Mouse (Mus musculus) lung, adult 2 months (tissue): ENCODE measurements around the gene Dgki. TPM values are rescaled to one million over a fixed set of nuclear protein-coding genes. Genes with fewer than 3 reads are reported as not detected.

Source experiments
- DNase-seq: peaks from one replicate; pipeline ENCODE4 v3.0.0; 2022
- H3K4me1 ChIP-seq: fragments of 200-500 bp; 2 replicates; pipeline ENCODE4 v1.6.1; 2011; ENCODE audit warnings: low read length; ENCODE audit not compliant: control insufficient read depth, insufficient read depth
- H3K4me3 ChIP-seq: fragments of 200-500 bp; replicated peaks from 2 replicates; pipeline ENCODE3; 2011; ENCODE audit warnings: low read depth, mild to moderate bottlenecking, control low read depth, low read length; ENCODE audit errors: extremely low read depth
- CTCF ChIP-seq: fragments of 200-500 bp; IDR thresholded peaks from 2 replicates; pipeline ENCODE4 v1.5.1; 2011; ENCODE audit warnings: mild to moderate bottlenecking, low read length, control low read depth; ENCODE audit not compliant: insufficient read depth
- POLR2A ChIP-seq: fragments of 200-500 bp; IDR thresholded peaks from 2 replicates; pipeline ENCODE4 v1.6.1; 2011; ENCODE audit warnings: low read depth, mild to moderate bottlenecking, control low read depth, low read length, borderline replicate concordance; ENCODE audit errors: extremely low read depth
- WGBS: fragments of 180-500 bp; shearing (Covaris S2); methylation state at CpG from one replicate; pipeline ENCODE4 v1.1.7; 2018; 5-methylcytosine and 5-hydroxymethylcytosine counted together
- polyA plus RNA-seq: library from polyadenylated mRNA; depleted of rRNA; stranded (reverse); fragments of >200 nt; gene quantifications from 2 replicates; pipeline ENCODE4 v1.2.3, GENCODE M21; 2012

Gene Dgki
- polyA plus RNA-seq, 1 experiment = 0.09 TPM

DNA sequence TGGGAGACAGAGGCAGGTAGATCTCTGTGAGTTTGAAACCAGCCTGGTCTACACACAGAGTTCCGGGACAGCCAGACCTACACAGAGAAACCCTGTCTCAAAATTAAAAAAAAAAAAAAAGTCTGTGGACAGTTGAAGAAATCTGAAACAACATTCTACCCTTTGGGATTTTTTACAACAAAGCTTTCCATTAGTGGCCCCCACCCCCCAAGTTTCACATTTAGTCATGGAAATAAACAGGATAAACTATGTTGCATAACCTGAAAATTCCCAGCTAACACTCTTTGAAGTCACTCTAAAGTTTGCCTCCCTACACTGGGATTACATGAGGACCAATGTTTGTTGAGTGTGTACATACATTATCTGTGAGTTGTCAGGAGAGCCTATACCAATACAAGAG lies 461.2 kb downstream of the Dgki start:
- H3K4me3 ChIP-seq = no peak overlapping the region
- no peak for DNase-seq
- 97% methylated on average over 1 of the region's 1 CpGs for WGBS
- H3K4me1 ChIP-seq = no peaks in the 10 kb centered on the region
- TF ChIP-seq POLR2A = no peak
- no peak for TF ChIP-seq CTCF

DNA sequence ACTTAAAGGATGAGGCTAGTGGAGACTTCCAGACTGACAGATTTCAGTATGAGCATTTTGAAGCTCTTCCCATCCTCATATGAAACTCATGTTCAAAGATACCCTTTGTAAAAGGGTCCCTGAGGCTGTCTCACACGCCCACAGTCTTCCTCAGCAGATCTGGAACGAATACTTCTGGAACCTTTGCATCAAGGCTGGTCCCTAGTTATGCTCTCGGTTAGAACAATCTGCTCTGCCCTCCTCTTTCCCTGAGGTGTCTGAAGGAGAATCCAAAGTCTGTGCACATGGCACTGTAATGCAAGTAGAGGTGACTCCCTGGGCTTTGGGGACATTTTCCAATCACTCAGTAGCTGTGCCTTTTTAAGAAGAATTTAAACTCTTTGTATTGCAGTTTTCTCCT lies 464.6 kb downstream of the Dgki start:
- no peak overlapping the region for H3K4me3 ChIP-seq
- WGBS = 81% methylated on average over 3 of the region's 3 CpGs
- TF ChIP-seq POLR2A = no peak
- TF ChIP-seq CTCF = no peak
- H3K4me1 ChIP-seq = no peaks in the 10 kb centered on the region
- no peak for DNase-seq

DNA sequence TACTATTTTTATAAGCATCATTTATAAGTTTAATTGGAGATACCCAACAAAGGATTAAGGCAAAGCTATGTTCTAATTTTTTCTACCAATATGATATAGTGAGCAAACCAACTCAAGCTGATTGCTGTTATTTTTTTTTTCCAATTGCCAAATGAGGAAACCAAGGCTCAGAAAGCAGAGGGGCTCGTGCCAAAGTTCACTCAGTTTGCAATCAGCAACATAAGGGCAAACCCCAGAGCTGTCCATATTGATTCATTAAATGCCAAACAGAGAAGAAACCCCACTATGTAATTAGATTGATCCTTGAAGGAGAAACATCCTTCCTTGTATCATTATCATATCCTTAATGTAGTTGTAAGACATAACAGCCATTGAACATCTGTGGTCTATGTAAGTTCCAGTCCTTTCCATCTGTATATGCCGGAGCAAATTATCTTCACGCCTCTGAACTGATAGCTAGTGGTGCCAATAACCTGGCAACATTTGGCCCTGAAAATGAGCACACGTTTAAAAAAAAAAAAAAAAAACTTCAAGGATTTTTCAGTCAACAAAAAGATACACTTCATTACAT lies 465.2 kb downstream of the Dgki start:
- TF ChIP-seq CTCF (no peak), POLR2A (no peak)
- Histone ChIP-seq H3K4me3 (no peak overlapping the region), H3K4me1 (no peaks in the 10 kb centered on the region)
- DNase-seq = no peak
- 78% methylated on average over 4 of the region's 4 CpGs for WGBS

DNA sequence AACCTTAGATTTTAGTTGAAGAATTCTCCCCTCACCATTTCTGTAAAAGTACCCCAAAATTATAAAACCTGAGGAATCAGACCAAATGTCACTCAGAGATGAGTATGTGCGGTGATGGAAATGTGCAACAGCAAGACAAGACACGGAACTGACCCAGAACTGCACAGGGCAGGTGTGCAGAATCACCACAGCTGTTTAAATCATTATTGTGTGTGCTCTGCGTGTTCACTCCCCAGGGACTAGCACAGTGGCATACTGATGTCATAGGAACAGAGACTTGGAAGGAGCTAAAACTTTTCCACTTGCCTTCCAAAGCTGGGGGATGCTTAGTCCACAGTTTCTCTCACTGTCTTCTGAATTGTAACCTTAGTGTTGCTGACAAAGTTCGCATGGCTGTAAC lies 467.3 kb downstream of the Dgki start:
- no peak for TF ChIP-seq POLR2A
- TF ChIP-seq CTCF = no peak
- no peaks in the 10 kb centered on the region for H3K4me1 ChIP-seq
- WGBS = 83% methylated on average over 4 of the region's 4 CpGs
- H3K4me3 ChIP-seq = no peak overlapping the region
- DNase-seq = no peak

DNA sequence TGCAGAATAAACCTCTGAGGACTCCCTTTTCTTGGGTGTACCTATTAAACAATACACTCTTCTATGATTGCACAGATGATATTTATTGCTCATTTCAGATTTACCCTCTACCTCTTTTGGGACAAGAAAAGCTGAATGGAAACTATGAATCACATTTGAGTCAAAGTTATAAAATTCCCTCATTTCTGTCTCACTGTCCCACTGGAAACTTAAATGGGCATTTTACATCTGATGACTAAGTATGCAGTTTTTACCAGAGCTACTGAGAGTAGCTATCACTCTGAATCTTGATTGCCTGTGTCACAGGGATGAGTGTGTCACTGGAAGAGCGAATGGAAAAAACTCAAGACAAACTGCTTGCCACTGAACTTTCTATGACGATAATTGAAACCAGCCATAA lies 467.8 kb downstream of the Dgki start:
- WGBS = 90% methylated on average over 2 of the region's 2 CpGs
- no peak for TF ChIP-seq POLR2A
- no peak for TF ChIP-seq CTCF
- H3K4me1 ChIP-seq = no peaks in the 10 kb centered on the region
- no peak overlapping the region for H3K4me3 ChIP-seq
- no peak for DNase-seq

DNA sequence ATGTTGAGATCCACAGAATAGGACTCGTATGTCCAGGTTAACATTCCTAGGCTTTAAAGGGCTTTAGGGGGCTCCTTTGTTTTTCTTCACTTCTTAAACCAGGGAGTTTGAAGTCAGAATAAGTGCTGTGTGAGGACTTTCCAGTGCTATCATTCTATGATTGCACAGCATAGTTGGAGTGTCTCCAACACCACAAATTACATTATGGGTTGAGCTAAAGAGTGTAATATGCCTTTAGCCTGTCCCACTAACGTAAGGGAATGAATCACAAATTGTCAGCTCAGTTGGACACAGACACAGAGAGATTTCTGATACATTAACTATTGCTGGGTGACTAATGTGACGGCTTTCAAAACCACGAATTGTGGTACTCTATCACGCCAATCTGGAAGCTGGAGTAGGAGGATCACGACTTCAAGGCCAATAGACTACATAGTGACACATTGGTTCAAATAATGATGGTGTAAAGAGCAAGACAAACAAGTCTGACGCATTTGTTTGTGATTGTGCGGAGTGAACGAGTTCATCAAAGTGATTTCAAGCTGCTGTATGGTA lies 469.5 kb downstream of the Dgki start:
- no peak for DNase-seq
- no peak overlapping the region for H3K4me3 ChIP-seq
- H3K4me1 ChIP-seq = no peaks in the 10 kb centered on the region
- TF ChIP-seq CTCF (no peak), POLR2A (no peak)
- 83% methylated on average over 9 of the region's 9 CpGs for WGBS

DNA sequence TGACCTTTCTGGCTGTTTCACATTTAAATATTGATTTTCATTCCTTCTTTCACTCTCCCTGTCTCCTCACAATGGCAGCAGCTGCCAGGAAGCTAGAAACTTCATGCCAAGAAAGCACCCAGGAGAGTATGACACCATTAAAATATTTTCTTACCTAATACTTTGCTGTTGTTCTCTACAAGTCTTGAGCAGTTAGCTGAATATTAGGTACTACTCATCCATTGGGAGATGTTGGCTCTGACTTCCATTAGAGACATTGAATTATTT lies 480.3 kb downstream of the Dgki start:
- Histone ChIP-seq H3K4me1 (no peaks in the 10 kb centered on the region; the same call in 1 of the 2 replicates), H3K4me3 (no peak overlapping the region)
- no peak for DNase-seq

DNA sequence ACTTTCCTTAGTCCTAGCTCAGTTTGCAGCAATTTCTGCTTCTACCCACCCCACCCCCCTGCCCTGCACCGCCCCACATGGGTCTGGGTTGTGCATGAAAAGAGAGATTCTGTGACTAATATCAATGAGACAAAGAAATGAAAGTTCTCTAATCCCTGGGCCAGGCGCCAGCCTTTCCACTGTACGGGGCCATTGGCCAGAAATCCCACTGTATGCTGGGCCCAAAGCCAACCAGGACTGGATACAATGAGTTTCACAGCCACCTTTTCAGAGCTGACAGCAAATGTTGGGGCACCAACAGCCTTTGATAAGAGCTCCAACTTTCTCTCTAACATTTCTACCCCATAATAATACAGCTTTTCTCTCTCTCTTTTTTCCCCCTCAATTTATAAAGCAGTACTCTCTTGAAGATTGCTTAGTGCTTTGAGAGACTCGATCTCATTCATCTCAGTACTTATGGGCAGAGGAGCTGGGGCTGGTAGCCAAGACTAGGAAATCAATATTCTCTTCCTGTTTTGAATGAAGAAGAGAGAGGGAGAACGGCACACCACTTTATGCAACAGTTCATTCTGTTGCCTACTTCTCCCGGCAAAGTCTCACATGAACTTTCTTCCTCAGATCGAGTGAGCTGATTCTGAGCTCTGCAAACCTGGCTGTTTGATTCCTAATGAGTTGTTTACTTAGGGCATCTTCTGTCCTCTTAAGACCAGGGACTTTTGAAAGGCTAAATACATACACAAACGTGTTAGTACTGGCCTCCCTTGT lies 480.8 kb downstream of the Dgki start:
- Histone ChIP-seq H3K4me3 (no peak overlapping the region), H3K4me1 (no peaks in the 10 kb centered on the region; the same call in 1 of the 2 replicates)
- DNase-seq = peak; percentile 5
- TF ChIP-seq CTCF = no peak
- no peak for TF ChIP-seq POLR2A
- 14% methylated on average over 8 of the region's 8 CpGs for WGBS

More for the DNA sequence above, 480.3 kb downstream of the Dgki start:
- TF ChIP-seq POLR2A (no peak), CTCF (no peak)

DNA sequence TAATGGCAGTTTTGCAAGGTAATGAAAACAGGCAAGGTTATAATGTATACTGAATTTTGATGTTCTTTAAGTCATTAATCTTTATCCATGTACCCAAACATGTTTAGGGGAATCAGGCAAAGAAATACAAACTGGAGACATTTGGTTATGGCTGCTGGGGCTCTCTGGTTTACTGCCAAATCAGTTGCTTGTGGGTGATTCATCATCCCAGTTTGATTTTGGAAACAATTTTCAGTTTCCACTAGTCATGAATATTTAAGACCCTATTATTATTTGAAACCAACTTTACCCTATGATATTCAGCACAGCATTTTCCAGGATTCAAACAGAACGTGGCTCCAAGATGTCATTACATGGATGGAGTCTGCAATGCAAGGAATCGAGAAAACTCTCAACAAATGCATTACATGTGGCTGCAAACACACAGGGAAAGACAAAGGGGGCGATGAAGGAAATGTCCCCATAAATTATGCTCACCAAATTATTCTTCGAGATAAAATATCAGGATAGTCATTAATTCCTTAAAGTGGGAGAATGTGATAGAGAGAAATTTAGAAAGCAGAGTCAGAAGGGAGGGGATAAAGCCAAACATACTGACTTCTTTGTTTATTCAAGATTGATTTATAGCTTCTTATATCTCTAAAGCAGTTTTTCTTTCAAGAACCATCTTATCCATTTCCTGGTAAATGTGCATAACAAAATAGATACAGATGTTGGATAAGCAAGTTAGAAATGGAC lies 481.5 kb downstream of the Dgki start:
- DNase-seq = no peak
- TF ChIP-seq CTCF (no peak), POLR2A (no peak)
- H3K4me3 ChIP-seq = no peak overlapping the region
- H3K4me1 ChIP-seq = no peaks in the 10 kb centered on the region; the same call in 1 of the 2 replicates
- 56% methylated on average over 4 of the region's 4 CpGs for WGBS
